Mouse (Mus musculus): ENCODE results near the gene Sowahb. TPM values are rescaled to one million over a fixed set of nuclear protein-coding genes. Genes with fewer than 3 reads are reported as not detected.

Gene Sowahb
- polyA plus RNA-seq, 1 experiment, result 2.0 TPM

GRCm38 (mm10) chr5:93077661-93078323 lies 33.0 kb upstream of the Sowahb start:
- 59% methylated on average over 7 of the region's 7 CpGs for WGBS
- Histone ChIP-seq H3K4me3 (replicated peaks; ENCODE audit: extremely low read depth, low read depth, low read length) (no peak overlapping the region), H3K4me1 (ENCODE audit: control insufficient read depth, insufficient read depth, low read length) (no peaks in the 10 kb centered on the region)
- TF ChIP-seq POLR2A (IDR thresholded peaks at IDR 0.05; ENCODE audit: borderline replicate concordance, extremely low read depth, low read depth, low read length) (no peak), CTCF (IDR thresholded peaks at IDR 0.05; ENCODE audit: insufficient read depth, low read length) (no peak)
- DNase-seq, result no peak

- DNase-seq, result no peak
- WGBS, result 69% methylated on average over 4 of the region's 4 CpGs
- no peaks in the 10 kb centered on the region for H3K4me1 ChIP-seq (ENCODE audit: control insufficient read depth, insufficient read depth, low read length)
- no peak for TF ChIP-seq POLR2A (IDR thresholded peaks at IDR 0.05; ENCODE audit: borderline replicate concordance, extremely low read depth, low read depth, low read length)
- no peak for TF ChIP-seq CTCF (IDR thresholded peaks at IDR 0.05; ENCODE audit: insufficient read depth, low read length)
- H3K4me3 ChIP-seq (replicated peaks; ENCODE audit: extremely low read depth, low read depth, low read length), result no peak overlapping the region
Measured at GRCm38 (mm10) chr5:93060865-93061264, 16.0 kb upstream of the Sowahb start.

- no peaks in the 10 kb centered on the region for H3K4me1 ChIP-seq (ENCODE audit: control insufficient read depth, insufficient read depth, low read length)
- no peak for DNase-seq
- H3K4me3 ChIP-seq (replicated peaks; ENCODE audit: extremely low read depth, low read depth, low read length), result no peak overlapping the region
- TF ChIP-seq CTCF (IDR thresholded peaks at IDR 0.05; ENCODE audit: insufficient read depth, low read length) (no peak), POLR2A (IDR thresholded peaks at IDR 0.05; ENCODE audit: borderline replicate concordance, extremely low read depth, low read depth, low read length) (no peak)
- 61% methylated on average over 8 of the region's 8 CpGs for WGBS
Measured at GRCm38 (mm10) chr5:93053606-93054397, 9.0 kb upstream of the Sowahb start.

GRCm38 (mm10) chr5:93051951-93052350 lies 7.1 kb upstream of the Sowahb start:
- H3K4me3 ChIP-seq (replicated peaks; ENCODE audit: extremely low read depth, low read depth, low read length), result no peak overlapping the region
- TF ChIP-seq CTCF (IDR thresholded peaks at IDR 0.05; ENCODE audit: insufficient read depth, low read length), result no peak
- TF ChIP-seq POLR2A (IDR thresholded peaks at IDR 0.05; ENCODE audit: borderline replicate concordance, extremely low read depth, low read depth, low read length), result no peak
- DNase-seq, result no peak
- no peaks in the 10 kb centered on the region for H3K4me1 ChIP-seq (ENCODE audit: control insufficient read depth, insufficient read depth, low read length)
- WGBS, result 64% methylated on average over 9 of the region's 9 CpGs

- DNase-seq, result no peak
- TF ChIP-seq CTCF (IDR thresholded peaks at IDR 0.05; ENCODE audit: insufficient read depth, low read length) (no peak), POLR2A (IDR thresholded peaks at IDR 0.05; ENCODE audit: borderline replicate concordance, extremely low read depth, low read depth, low read length) (no peak)
- H3K4me3 ChIP-seq (replicated peaks; ENCODE audit: extremely low read depth, low read depth, low read length), result no peak overlapping the region
- 66% methylated on average over 5 of the region's 5 CpGs for WGBS
- no peaks in the 10 kb centered on the region for H3K4me1 ChIP-seq (ENCODE audit: control insufficient read depth, insufficient read depth, low read length)
Measured at GRCm38 (mm10) chr5:93051041-93051440, 6.2 kb upstream of the Sowahb start.

- H3K4me3 ChIP-seq (replicated peaks; ENCODE audit: extremely low read depth, low read depth, low read length), result no peak overlapping the region
- DNase-seq, result no peak
- H3K4me1 ChIP-seq (ENCODE audit: control insufficient read depth, insufficient read depth, low read length), result no peaks in the 10 kb centered on the region
- TF ChIP-seq POLR2A (IDR thresholded peaks at IDR 0.05; ENCODE audit: borderline replicate concordance, extremely low read depth, low read depth, low read length) (no peak), CTCF (IDR thresholded peaks at IDR 0.05; ENCODE audit: insufficient read depth, low read length) (no peak)
- WGBS, result 100% methylated on average over 1 of the region's 1 CpGs
Measured at GRCm38 (mm10) chr5:93049971-93050370, 5.1 kb upstream of the Sowahb start.

- DNase-seq, result no peak
- TF ChIP-seq CTCF (IDR thresholded peaks at IDR 0.05; ENCODE audit: insufficient read depth, low read length) (no peak), POLR2A (IDR thresholded peaks at IDR 0.05; ENCODE audit: borderline replicate concordance, extremely low read depth, low read depth, low read length) (no peak)
- no peak overlapping the region for H3K4me3 ChIP-seq (replicated peaks; ENCODE audit: extremely low read depth, low read depth, low read length)
- peaks cover 3% of the 10 kb centered on the region; the same call in 1 of the 2 replicates for H3K4me1 ChIP-seq (ENCODE audit: control insufficient read depth, insufficient read depth, low read length)
- 65% methylated on average over 13 of the region's 13 CpGs for WGBS
Measured at GRCm38 (mm10) chr5:93048481-93049240, 3.8 kb upstream of the Sowahb start.

GRCm38 (mm10) chr5:93046306-93046845 lies 1.6 kb upstream of the Sowahb start:
- WGBS, result 62% methylated on average over 5 of the region's 5 CpGs
- no peak overlapping the region for H3K4me3 ChIP-seq (replicated peaks; ENCODE audit: extremely low read depth, low read depth, low read length)
- no peak for DNase-seq
- peaks cover 5% of the 10 kb centered on the region for H3K4me1 ChIP-seq (ENCODE audit: control insufficient read depth, insufficient read depth, low read length)
- no peak for TF ChIP-seq POLR2A (IDR thresholded peaks at IDR 0.05; ENCODE audit: borderline replicate concordance, extremely low read depth, low read depth, low read length)
- TF ChIP-seq CTCF (IDR thresholded peaks at IDR 0.05; ENCODE audit: insufficient read depth, low read length), result no peak

GRCm38 (mm10) chr5:93045371-93045714 lies 521 bp upstream of the Sowahb start:
- H3K4me1 ChIP-seq (ENCODE audit: control insufficient read depth, insufficient read depth, low read length), result peaks cover 5% of the 10 kb centered on the region
- 7% methylated on average over 19 of the region's 19 CpGs for whole genome bisulfite sequencing
- no peak for DNase-seq
- TF ChIP-seq CTCF (IDR thresholded peaks at IDR 0.05; ENCODE audit: insufficient read depth, low read length) (no peak), POLR2A (IDR thresholded peaks at IDR 0.05; ENCODE audit: borderline replicate concordance, extremely low read depth, low read depth, low read length) (no peak)
- peak overlapping the region; percentile 52 for H3K4me3 ChIP-seq (replicated peaks; ENCODE audit: extremely low read depth, low read depth, low read length)

All from lung, adult 2 months (tissue).